Mouse (Mus musculus) liver, adult 2 months (tissue): Measurements from ENCODE around the gene Ttll11. TPM values are rescaled to one million over a fixed set of nuclear protein-coding genes. Genes with fewer than 3 reads are reported as not detected.
A peak's percentile ranks its signal among the peaks of the same experiment; 100 is the strongest.

Experiments
- DNase-seq: peaks from one replicate; pipeline ENCODE4 v3.0.0-alpha.2; 2011; ENCODE audit warnings: low read depth, low spot score; ENCODE audit errors: extremely low read depth
- H3K27ac ChIP-seq: fragments of 200-500 bp; replicated peaks from 2 replicates; pipeline ENCODE4 v1.5.1; 2012; ENCODE audit warnings: low read depth, mild to moderate bottlenecking, control low read depth, inconsistent platforms, low read length; ENCODE audit not compliant: insufficient read depth
- H3K27me3 ChIP-seq: fragments of 200-500 bp; 2 replicates; pipeline ENCODE4 v1.6.1; 2012; ENCODE audit warnings: mild to moderate bottlenecking, moderate library complexity, low read length, inconsistent platforms; ENCODE audit not compliant: control insufficient read depth, insufficient read depth
- H3K36me3 ChIP-seq: fragments of 200-500 bp; 2 replicates; pipeline ENCODE4 v1.6.1; 2012; ENCODE audit warnings: low read length, inconsistent platforms; ENCODE audit not compliant: control insufficient read depth, insufficient read depth
- H3K4me1 ChIP-seq: fragments of 200-500 bp; 2 replicates; pipeline ENCODE4 v1.6.1; 2011; ENCODE audit warnings: low read length; ENCODE audit not compliant: control insufficient read depth, insufficient read depth
- H3K4me3 ChIP-seq: fragments of 200-500 bp; 2 replicates; pipeline ENCODE4 v1.5.1; 2011; ENCODE audit warnings: low read depth, mild to moderate bottlenecking, control low read depth, low read length, moderate library complexity; ENCODE audit not compliant: insufficient read depth
- H3K79me2 ChIP-seq: fragments of 200-500 bp; 2 replicates; pipeline ENCODE4 v1.6.1; 2012; ENCODE audit warnings: inconsistent platforms, mild to moderate bottlenecking, low read length, moderate library complexity; ENCODE audit not compliant: control insufficient read depth, insufficient read depth
- H3K9ac ChIP-seq: fragments of 200-500 bp; 2 replicates; pipeline ENCODE4 v1.6.1; 2012; ENCODE audit warnings: low read depth, mild to moderate bottlenecking, control low read depth, inconsistent platforms, low read length
- CTCF ChIP-seq: fragments of 200-500 bp; IDR thresholded peaks from 2 replicates; pipeline ENCODE4 v1.5.1; 2011; ENCODE audit warnings: low read depth, low read length, control low read depth
- POLR2A ChIP-seq: fragments of 200-500 bp; IDR thresholded peaks from 2 replicates; pipeline ENCODE4 v1.6.1; 2011; ENCODE audit warnings: low read length, control low read depth; ENCODE audit not compliant: insufficient read depth; ENCODE audit errors: extremely low read depth
- WGBS: fragments of 180-500 bp; shearing (Covaris S2); methylation state at CpG from one replicate; pipeline ENCODE4 v1.1.7; 2018; 5-methylcytosine and 5-hydroxymethylcytosine counted together
- polyA plus RNA-seq: library from polyadenylated mRNA; depleted of rRNA; stranded (reverse); fragments of >200 nt; gene quantifications from 2 replicates; pipeline ENCODE4 v1.2.3, GENCODE M21; 2012
- total RNA-seq: library from RNA; depleted of rRNA; stranded (reverse); fragments of >200 nt; gene quantifications from 2 replicates; pipeline ENCODE4 v1.2.3, GENCODE M21; 2014

The Ttll11 gene
- total and polyA plus RNA-seq, 2 experiments: 0.09 to 0.55 TPM

DNA sequence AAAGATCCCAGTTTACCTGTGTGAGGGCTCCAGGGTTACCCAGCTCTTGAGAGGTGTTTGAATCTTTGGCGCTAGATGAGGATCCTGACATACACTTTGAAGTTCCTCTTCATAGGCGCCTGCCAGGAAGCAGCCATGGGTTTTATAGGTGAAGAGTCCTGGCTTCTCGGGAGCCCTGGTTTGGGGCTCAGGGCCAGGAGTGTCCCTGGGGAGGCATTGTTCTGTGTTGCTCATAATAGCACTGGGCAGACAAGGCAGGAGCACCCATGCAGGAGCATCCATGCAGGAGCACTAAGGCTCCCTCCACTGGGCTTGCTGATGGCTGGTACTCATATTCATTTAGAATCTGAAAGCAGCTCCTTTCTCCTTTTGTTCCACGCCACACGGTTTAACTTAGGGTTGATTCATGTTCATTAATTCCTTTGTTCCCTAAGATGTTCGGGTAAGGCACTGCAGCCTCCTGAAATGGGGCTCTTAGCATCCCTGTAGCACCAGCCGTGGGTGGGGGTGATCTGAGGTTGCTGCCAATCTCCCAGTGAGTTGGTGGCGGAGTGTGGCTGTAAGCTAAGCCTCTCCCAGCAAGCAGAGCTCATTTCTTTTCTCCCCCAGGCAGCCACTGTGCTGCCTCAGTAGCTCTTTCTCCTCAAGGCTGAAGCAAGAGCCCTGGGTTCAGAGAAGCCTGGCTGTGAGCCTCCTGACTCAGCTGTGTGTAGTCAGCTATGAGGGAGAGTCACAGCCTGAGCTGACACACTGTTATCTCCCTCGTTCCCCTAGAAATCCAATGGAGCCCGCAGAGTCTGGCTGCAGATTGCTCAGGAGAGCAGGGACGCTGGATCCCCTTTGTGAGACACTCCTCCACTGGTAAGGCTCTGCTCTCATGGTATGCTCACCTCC, 133.9 kb downstream of the Ttll11 start:
- Histone ChIP-seq H3K36me3 (no peaks in the 10 kb centered on the region), H3K4me1 (no peaks in the 10 kb centered on the region; the same call in 1 of the 2 replicates), H3K9ac (no peak overlapping the region), H3K27me3 (no peaks in the 10 kb centered on the region), H3K27ac (no peak overlapping the region), H3K4me3 (no peak overlapping the region), H3K79me2 (no peaks in the 10 kb centered on the region)
- 70% methylated on average over 11 of the region's 11 CpGs for WGBS
- DNase-seq: no peak
- TF ChIP-seq POLR2A: no peak

DNA sequence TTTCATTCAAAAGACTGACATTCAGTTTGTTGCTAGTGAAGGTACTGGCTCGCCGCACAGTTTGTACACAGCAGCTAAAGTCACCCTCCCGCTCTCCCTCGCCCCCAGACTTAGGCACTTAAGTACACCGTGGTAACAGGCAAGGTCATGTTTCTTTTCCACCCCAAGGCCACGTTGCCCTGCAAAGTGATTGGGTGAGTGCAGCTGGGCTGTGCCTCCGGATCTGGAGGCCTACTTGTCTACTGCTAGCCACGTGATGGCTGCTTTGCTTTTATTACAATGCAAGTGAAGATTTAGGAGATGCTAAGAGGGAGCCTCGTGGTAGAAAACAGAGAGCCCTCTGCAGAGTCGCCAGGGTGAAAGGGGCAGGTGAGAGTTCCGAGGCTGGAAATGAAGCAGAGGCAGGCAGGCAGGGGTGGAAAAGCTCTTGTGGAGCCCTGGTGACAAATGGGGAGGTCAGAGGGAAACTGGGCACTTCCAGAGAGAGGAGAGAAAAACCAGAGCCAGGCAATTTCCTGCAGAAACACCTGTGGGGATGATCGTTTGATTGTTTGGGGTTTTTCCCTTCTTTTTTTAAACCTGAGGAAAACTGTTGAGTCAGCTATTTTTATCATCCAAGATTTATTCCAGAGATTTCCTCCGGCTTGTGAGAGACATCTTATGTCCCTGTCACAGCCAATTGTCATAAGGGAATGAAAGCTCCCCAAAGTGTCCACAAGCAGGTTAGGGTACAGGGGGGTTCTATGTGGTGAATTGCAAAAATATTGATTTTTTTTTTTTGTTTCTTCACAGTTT, 135.6 kb downstream of the Ttll11 start:
- 71% methylated on average over 13 of the region's 13 CpGs for WGBS
- no peak overlapping the region for H3K27ac ChIP-seq
- no peaks in the 10 kb centered on the region; the same call in 1 of the 2 replicates for H3K4me1 ChIP-seq
- H3K36me3 ChIP-seq: no peaks in the 10 kb centered on the region
- no peaks in the 10 kb centered on the region for H3K27me3 ChIP-seq
- no peak overlapping the region for H3K9ac ChIP-seq
- TF ChIP-seq POLR2A: no peak
- no peak for TF ChIP-seq CTCF
- no peak for DNase-seq
- no peaks in the 10 kb centered on the region for H3K79me2 ChIP-seq
- no peak overlapping the region for H3K4me3 ChIP-seq

DNA sequence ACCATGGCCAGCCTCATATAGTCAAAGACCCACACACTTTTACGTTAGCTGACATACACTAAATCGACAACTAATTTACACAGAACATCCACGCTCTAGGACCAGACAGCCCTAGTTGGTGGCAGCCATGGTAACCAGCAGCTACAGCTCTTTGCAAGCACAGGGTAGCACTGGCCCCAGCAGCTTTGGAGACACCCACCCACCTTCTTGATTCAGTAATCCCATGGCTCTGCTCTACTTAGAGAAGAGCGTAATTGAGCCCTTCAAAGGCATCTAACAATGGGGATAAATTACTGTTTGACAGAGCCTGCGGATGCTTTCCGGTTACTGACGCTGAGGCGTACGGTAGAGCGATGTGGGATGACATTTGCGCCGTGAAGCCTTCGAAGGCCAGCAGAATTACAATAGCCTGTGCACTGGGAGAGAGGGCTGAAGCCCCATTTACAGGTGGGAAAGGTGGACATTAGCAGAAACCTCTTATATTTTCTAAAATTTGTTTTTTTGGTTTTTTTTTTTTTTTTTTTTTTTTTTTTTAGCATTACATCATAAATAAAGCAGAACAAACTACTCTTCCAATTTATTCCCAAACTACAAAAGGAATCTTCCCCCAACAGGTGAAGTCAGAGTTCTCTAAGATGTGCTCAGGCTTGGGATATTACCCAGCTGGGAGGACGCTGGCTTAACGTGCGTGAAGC, 136.8 kb downstream of the Ttll11 start:
- Histone ChIP-seq H3K4me1 (no peaks in the 10 kb centered on the region; the same call in 1 of the 2 replicates), H3K79me2 (no peaks in the 10 kb centered on the region), H3K4me3 (no peak overlapping the region), H3K9ac (no peak overlapping the region), H3K27me3 (no peaks in the 10 kb centered on the region), H3K36me3 (no peaks in the 10 kb centered on the region), H3K27ac (no peak overlapping the region)
- 97% methylated on average over 16 of the region's 16 CpGs for WGBS
- no peak for TF ChIP-seq POLR2A
- TF ChIP-seq CTCF: no peak
- no peak for DNase-seq

DNA sequence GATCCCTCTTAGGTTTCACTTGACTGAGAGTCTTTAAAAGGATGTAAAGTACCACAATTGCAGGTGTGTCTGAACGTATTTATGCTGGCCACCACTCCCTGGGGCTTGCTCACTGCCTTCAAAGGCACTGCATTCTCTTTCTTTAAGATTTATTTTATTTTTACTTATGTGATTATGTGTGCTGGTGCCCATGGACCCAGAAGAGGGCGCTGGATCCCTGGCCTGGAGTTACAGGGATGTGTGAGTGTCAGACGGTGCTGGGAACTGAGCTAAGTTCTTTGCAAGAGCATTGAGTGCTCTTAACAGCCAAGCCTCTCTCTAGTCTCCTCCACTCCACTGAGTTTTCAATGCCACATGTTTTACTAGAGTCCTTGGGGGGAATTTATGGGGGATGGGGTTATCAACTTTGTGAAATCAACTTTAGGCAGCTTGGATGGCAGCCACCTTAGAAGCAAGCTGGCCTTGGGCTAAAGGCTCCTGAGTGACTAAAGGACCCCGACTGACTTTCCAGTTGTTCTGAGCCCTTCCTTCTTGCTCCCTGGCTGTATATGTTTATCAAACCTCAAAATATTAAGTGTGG, 137.8 kb downstream of the Ttll11 start:
- no peak for DNase-seq
- 80% methylated on average over 4 of the region's 4 CpGs for WGBS
- no peaks in the 10 kb centered on the region for H3K27me3 ChIP-seq
- H3K4me3 ChIP-seq: no peak overlapping the region
- no peak overlapping the region for H3K9ac ChIP-seq
- H3K79me2 ChIP-seq: no peaks in the 10 kb centered on the region
- H3K36me3 ChIP-seq: no peaks in the 10 kb centered on the region
- no peak overlapping the region for H3K27ac ChIP-seq
- no peak for TF ChIP-seq POLR2A
- TF ChIP-seq CTCF: 0 out of 2 replicates have a peak, but pooled peaks have one; percentile 38
- H3K4me1 ChIP-seq: no peaks in the 10 kb centered on the region; the same call in 1 of the 2 replicates

DNA sequence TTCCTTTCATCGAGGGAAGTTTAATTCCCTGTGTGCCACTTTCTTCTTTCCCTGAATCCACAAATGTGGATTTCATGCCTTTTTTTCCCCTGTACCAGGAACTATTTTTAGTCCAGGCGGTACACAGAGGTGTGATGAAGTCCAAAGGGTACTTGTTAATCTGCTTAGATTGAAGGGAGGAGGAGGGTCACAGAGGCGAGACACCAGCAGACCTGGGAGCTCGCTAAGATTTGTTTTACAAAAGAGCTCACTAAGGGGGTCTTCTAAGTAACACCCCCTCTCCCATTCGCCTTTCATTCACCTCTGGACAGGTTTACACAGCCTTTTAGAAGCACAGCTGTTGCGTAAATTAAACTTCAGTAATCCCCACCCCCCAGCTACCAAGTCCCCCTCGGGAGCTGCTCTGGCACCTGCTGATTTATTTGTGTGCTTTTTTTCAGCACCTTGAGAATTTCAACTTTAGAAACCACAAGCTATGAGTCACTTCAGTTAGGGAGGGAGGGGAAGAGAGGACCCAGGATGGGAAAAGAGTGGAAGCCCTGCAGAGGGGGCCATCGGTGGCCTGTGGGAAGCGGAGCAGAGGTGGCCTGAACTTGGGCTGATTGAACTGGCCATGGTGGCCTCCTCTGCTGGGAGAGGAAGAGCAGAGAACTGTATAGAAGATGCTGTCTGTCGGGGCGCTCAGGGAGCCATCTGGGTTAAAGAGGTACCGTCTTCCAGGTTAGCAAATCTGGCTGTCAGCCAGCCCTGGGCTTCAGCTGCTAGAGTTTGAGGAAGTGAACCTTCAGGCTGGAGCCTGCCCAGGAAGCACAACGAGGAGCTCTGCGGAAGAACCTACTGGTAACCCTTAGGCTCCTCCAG, 138.5 kb downstream of the Ttll11 start:
- Histone ChIP-seq H3K9ac (no peak overlapping the region), H3K4me1 (no peaks in the 10 kb centered on the region; the same call in 1 of the 2 replicates), H3K4me3 (no peak overlapping the region), H3K27me3 (no peaks in the 10 kb centered on the region), H3K27ac (no peak overlapping the region), H3K36me3 (no peaks in the 10 kb centered on the region), H3K79me2 (no peaks in the 10 kb centered on the region)
- WGBS: 25% methylated on average over 14 of the region's 14 CpGs
- TF ChIP-seq POLR2A: no peak
- no peak for TF ChIP-seq CTCF
- DNase-seq: peak; percentile 45
